ENCODE assay signal across 18 mouse cellular contexts in the genomic region with DNA sequence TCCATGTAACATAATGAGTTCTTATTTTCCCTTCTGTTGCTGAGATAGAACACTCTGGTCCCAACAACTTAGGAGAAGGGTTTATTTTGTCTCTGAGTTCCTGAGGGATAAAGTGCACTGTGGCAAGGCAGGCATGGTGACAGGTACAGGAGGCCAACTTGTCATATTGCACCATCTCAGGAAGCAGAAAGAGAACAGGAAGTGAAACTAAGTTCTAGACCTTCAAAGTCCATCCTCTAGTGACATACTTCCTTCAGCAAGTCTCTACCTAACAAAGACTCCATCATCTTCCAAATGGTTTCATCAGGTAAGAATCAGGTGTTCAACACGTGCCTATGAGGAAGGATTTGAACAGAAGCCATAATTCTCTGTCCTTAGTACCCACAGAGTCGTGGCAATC.
"Had no signal": no experiment of that assay in that cellular context is flagged by ENCODE, and none has a peak within 500 bp of the region (broad histone marks: within the 10 kb centered on the region; RNA-seq: fewer than 3 reads in every experiment).

No protein-coding gene starts in this region.

- H3K9ac ChIP-seq: lung, embryonic 14.5 days; midbrain, embryonic 12.5 days; neural tube, embryonic 13.5 days; neural tube, embryonic 15.5 days; stomach, embryonic 15.5 days had no signal

- ATAC-seq: midbrain, embryonic 16.5 days had no signal

- H3K4me3 ChIP-seq: midbrain, embryonic 10.5 days; midbrain, embryonic 12.5 days; myocyte; neural tube, embryonic 13.5 days; neural tube, embryonic 15.5 days; stomach, embryonic 15.5 days had no signal

- DNase-seq: lung, adult 18-20 months; lung, embryonic 14.5 days; lung, postnatal 10 days; lung, postnatal 4 days; midbrain, embryonic 14.5 days; retina, postnatal 1 day; right cerebral cortex, adult 18-20 months; thymus, adult 18-20 months; thymus, postnatal 14 days; thymus, postnatal 36 days had no signal

- H3K27ac ChIP-seq: midbrain, embryonic 10.5 days; midbrain, embryonic 12.5 days; neural tube, embryonic 13.5 days; neural tube, embryonic 15.5 days; stomach, embryonic 15.5 days; stomach, postnatal 0 days had no signal

- H3K27me3 ChIP-seq: midbrain, embryonic 12.5 days; neural tube, embryonic 13.5 days; neural tube, embryonic 15.5 days; stomach, embryonic 15.5 days had no signal

- H3K36me3 ChIP-seq: midbrain, embryonic 10.5 days; midbrain, embryonic 12.5 days; neural tube, embryonic 13.5 days; neural tube, embryonic 15.5 days; stomach, embryonic 15.5 days had no signal

- H3K4me1 ChIP-seq: midbrain, embryonic 10.5 days; midbrain, embryonic 12.5 days; neural tube, embryonic 13.5 days; neural tube, embryonic 15.5 days; stomach, embryonic 15.5 days had no signal
